Mouse (Mus musculus) ZHBTc4 (cell line): ENCODE measurements around the gene Mmrn1.
A peak's percentile ranks its signal among the peaks of the same experiment; 100 is the strongest.
"Not testable (repeated sequence)": the region's sequence is repeated elsewhere in the genome, so short reads cannot be mapped to it uniquely, and the experiment has no call there.

ENCODE experiments used
- DNase-seq: peaks from one replicate; pipeline ENCODE4 v3.0.0-alpha.2; 2011; ENCODE audit warnings: low read depth, low spot score

Gene Mmrn1

GRCm38 (mm10) chr6:60924676-60925075, at the start of gene Mmrn1:
Gene Mmrn1, plus strand, starts transcription at chr6:60924976.
- DNase-seq = not testable (repeated sequence)

- DNase-seq = no peak
Observed at GRCm38 (mm10) chr6:60880362-60880761, 44.4 kb upstream of the Mmrn1 start.

GRCm38 (mm10) chr6:60881534-60881933, 43.2 kb upstream of the Mmrn1 start:
- DNase-seq = no peak

GRCm38 (mm10) chr6:60907272-60907671, 17.5 kb upstream of the Mmrn1 start:
- DNase-seq = peak; percentile 29

- DNase-seq = no peak
Observed at GRCm38 (mm10) chr6:60931364-60931763, 6.6 kb downstream of the Mmrn1 start.

GRCm38 (mm10) chr6:60934835-60935234, 10.1 kb downstream of the Mmrn1 start:
- no peak for DNase-seq

GRCm38 (mm10) chr6:60935448-60936130, 10.8 kb downstream of the Mmrn1 start:
- peak; percentile 6 for DNase-seq

GRCm38 (mm10) chr6:60944178-60944577, 19.4 kb downstream of the Mmrn1 start:
- no peak for DNase-seq

GRCm38 (mm10) chr6:60944621-60945020, 19.8 kb downstream of the Mmrn1 start:
- DNase-seq = no peak

- peak; percentile 56 for DNase-seq
Observed at GRCm38 (mm10) chr6:60950415-60950814, 25.6 kb downstream of the Mmrn1 start.

GRCm38 (mm10) chr6:60961285-60961684, 36.5 kb downstream of the Mmrn1 start:
- DNase-seq = no peak

GRCm38 (mm10) chr6:60961838-60962237, 37.1 kb downstream of the Mmrn1 start:
- no peak for DNase-seq

- DNase-seq = no peak
Observed at GRCm38 (mm10) chr6:60962668-60963067, 37.9 kb downstream of the Mmrn1 start.

- DNase-seq = no peak
Observed at GRCm38 (mm10) chr6:60963726-60964125, 39.0 kb downstream of the Mmrn1 start.

- DNase-seq = no peak
Observed at GRCm38 (mm10) chr6:60966931-60967330, 42.2 kb downstream of the Mmrn1 start.

- no peak for DNase-seq
Observed at GRCm38 (mm10) chr6:60969407-60969806, 44.6 kb downstream of the Mmrn1 start.

- DNase-seq = no peak
Observed at GRCm38 (mm10) chr6:60970811-60971210, 46.0 kb downstream of the Mmrn1 start.

GRCm38 (mm10) chr6:60978610-60979009, 53.8 kb downstream of the Mmrn1 start:
- no peak for DNase-seq

GRCm38 (mm10) chr6:60979039-60979438, 54.3 kb downstream of the Mmrn1 start:
- no peak for DNase-seq

GRCm38 (mm10) chr6:60984360-60984759, 59.6 kb downstream of the Mmrn1 start:
- no peak for DNase-seq

GRCm38 (mm10) chr6:60985919-60986318, 61.1 kb downstream of the Mmrn1 start:
- peak; percentile 43 for DNase-seq

GRCm38 (mm10) chr6:60986914-60987313, 62.1 kb downstream of the Mmrn1 start:
- no peak for DNase-seq

GRCm38 (mm10) chr6:60987804-60988203, 63.0 kb downstream of the Mmrn1 start:
- DNase-seq = no peak

GRCm38 (mm10) chr6:60992366-60992765, 67.6 kb downstream of the Mmrn1 start:
- DNase-seq = peak; percentile 72
